Mouse (Mus musculus) spleen, embryonic (tissue): ENCODE measurements at regions not wholly inside any gene's neighbourhood (a gene's known extent, or its start where the extent isn't known, plus 50 kb on each side); places are given as distances from the start of the nearest gene placed in this dataset.

Source experiments
- CTCF ChIA-PET: fragments of 350-600 bp; sonication (Branson Sonifier 250); formaldehyde crosslinking; loops from one replicate; lab custom pipeline; 2022; lab: Charles Lee

DNA sequence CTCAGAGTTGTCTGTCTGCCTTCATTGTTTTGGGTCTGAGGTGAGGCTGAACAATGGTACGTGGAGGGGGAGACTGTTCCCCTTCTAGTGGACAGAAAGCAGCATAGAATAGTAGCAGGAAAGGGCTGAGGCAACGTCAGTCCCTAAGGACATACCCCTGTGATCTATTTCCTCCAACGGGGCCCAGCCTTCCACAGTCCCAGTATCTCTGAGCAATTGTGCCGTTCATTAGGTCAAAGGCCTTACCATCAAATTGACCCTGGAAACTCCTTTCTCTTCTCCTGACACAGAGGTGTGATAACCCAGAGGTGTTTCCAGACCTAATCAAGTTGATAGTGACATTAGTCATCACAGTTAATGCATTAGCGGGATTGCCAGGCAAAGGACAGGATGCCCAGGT lies 73.4 kb upstream of the Nr5a2 start:
- CTCF ChIA-PET = no interaction called here

DNA sequence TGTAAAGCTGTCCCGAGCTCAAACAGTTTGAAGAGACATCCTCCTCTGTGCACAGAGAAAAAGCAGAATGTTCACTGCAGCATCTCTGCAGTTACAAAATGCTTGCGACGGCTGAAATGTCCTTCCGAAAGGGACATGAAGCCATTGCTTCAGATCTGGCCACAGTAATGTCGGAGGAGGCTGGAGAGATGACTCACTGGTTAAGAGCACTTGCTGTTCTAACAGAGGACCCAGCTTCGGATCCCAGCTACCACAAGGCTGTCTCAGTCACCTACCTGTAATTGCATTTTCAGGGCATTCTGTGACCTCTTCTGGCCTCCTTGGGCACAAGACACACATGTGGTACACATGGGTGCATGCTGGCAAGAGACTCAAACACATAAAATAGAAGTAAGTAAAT lies 63.5 kb upstream of the Nr5a2 start:
- CTCF ChIA-PET = no interaction called here

DNA sequence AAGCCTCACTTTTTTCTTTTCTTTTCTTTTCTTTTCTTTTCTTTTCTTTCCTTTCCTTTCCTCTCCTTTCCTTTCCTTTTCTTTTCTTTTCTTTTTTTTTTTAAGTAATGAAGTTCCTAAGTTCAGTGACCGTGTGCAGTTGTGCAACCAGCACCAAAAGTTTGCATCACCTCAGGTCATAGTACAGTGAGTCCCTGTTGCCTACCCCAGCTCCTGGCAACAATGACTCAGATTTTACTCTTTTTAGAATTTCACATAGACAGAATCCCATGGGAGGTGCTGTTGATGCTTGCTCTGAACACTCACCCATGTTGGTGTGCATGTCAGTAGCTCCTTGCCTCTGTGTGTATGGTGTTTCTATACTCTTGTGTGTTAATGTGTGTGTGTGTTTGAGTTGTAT lies 60.3 kb upstream of the Nr5a2 start:
- CTCF ChIA-PET = no interaction called here

DNA sequence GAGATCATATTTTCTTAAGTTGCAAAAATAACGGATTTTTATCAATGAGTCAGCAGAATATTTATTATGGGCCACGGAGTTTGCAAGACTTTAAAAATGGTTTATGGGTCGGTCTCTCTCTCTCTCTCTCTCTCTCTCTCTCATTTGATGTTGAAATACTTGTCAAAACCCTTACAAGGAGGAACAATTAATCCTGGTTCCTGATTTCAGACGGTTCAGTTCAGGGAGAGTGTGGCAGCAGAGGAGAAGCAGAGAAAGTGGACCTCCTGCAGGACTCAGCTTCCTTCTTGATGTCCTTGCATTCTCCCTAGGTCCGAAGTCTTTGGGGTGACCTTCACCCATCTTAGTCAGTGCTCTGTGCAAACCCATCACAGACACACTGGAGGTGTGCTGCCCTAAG lies 57.4 kb upstream of the Nr5a2 start:
- CTCF ChIA-PET = no interaction called here

DNA sequence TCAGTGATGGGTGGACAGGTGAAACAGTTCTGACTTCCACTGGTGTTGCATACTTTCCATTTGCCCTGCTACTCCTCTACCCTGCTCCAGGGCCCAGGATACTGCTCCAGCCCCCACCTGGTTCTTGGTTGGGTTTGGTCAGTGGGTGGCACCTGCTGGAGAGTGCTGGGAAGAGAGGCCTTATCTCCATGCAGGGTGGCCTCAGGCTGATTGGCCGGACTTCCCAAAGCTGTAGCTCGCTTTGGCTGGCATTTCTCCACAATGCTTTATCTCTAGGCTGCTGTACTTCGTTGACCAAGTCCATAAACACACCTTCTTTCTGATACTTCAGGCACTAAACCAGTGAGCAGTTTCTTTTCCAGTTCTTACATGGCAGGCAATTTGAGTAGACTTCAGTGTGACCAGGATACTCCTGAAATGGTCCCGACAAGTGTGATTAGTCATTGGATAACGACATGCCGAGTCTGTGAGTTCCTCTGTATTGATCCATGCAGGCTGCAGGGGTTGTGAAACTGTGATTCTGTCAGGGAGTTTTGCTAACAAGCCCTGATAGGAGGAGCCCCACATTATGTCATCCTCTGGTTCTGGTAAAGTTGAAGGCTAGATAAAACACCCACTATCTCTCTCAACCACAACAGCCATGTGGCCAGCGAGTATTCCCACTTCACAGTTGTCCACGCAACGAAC lies 50.1 kb upstream of the Nr5a2 start:
- CTCF ChIA-PET = no interaction called here
